Mouse (Mus musculus) lung, embryonic 15.5 days (tissue): ENCODE data around the gene Itgax. TPM values are rescaled to one million over a fixed set of nuclear protein-coding genes. Genes with fewer than 3 reads are reported as not detected.
"Not testable (repeated sequence)": the region's sequence is repeated elsewhere in the genome, so short reads cannot be mapped to it uniquely, and the experiment has no call there.

Experiments used
- ATAC-seq: fragments of 200-750 bp; cut with Nextera tagmentation; 2 replicates; pipeline ENCODE4 v1.8.0; 2017; ENCODE audit warnings: moderate number of reproducible peaks, borderline replicate concordance; ENCODE audit not compliant: low FRiP score, low TSS enrichment; ENCODE audit errors: extremely low read depth
- H3K27ac ChIP-seq: fragments of 300-500 bp; sonication (generic); 2 replicates; pipeline ENCODE4 v1.5.1; 2015; ENCODE audit warnings: moderate library complexity, mild to moderate bottlenecking, inconsistent platforms
- H3K27me3 ChIP-seq: fragments of 300-500 bp; sonication (generic); 2 replicates; pipeline ENCODE4 v1.6.1; 2015; ENCODE audit warnings: inconsistent platforms
- H3K36me3 ChIP-seq: fragments of 300-500 bp; sonication (generic); 2 replicates; pipeline ENCODE4 v1.6.1; 2015; ENCODE audit warnings: inconsistent platforms
- H3K4me1 ChIP-seq: fragments of 300-500 bp; sonication (generic); 2 replicates; pipeline ENCODE4 v1.6.1; 2015; ENCODE audit warnings: inconsistent platforms
- H3K4me2 ChIP-seq: fragments of 300-500 bp; sonication (generic); 2 replicates; pipeline ENCODE4 v1.6.1; 2015; ENCODE audit warnings: inconsistent platforms, mild to moderate bottlenecking, moderate library complexity
- H3K4me3 ChIP-seq: fragments of 300-500 bp; sonication (generic); 2 replicates; pipeline ENCODE4 v1.5.1; 2015; ENCODE audit warnings: mild to moderate bottlenecking, inconsistent platforms
- H3K9ac ChIP-seq: fragments of 300-500 bp; sonication (generic); 2 replicates; pipeline ENCODE4 v1.6.1; 2015; ENCODE audit warnings: inconsistent platforms
- H3K9me3 ChIP-seq: fragments of 300-500 bp; sonication (generic); 2 replicates; pipeline ENCODE4 v1.6.1; 2016; ENCODE audit warnings: inconsistent platforms
- WGBS: fragments of 180-500 bp; shearing (Covaris S2); methylation state at CpG from one replicate; pipeline ENCODE4 v1.1.7; 2015; 5-methylcytosine and 5-hydroxymethylcytosine counted together
- polyA plus RNA-seq: library from polyadenylated mRNA; unstranded; fragments of >200 nt; fragmentation: Nextera tagmentation; extraction: Ambion mirVana; gene quantifications from 2 replicates; pipeline ENCODE4 v1.2.1, GENCODE M21; 2015

Itgax gene
- polyA plus RNA-seq, 1 experiment from 2014 or later: 0.05 TPM

- Histone ChIP-seq H3K9ac (no peak overlapping the region), H3K36me3 (no peaks in the 10 kb centered on the region), H3K27me3 (no peaks in the 10 kb centered on the region), H3K9me3 (no peaks in the 10 kb centered on the region), H3K27ac (no peak overlapping the region), H3K4me2 (no peak overlapping the region), H3K4me1 (no peaks in the 10 kb centered on the region), H3K4me3 (no peak overlapping the region)
- no peak for ATAC-seq
- 82% methylated on average over 5 of the region's 5 CpGs for WGBS
Measured at GRCm38 (mm10) chr7:128116396-128116795, 13.0 kb upstream of the Itgax start.

DNA sequence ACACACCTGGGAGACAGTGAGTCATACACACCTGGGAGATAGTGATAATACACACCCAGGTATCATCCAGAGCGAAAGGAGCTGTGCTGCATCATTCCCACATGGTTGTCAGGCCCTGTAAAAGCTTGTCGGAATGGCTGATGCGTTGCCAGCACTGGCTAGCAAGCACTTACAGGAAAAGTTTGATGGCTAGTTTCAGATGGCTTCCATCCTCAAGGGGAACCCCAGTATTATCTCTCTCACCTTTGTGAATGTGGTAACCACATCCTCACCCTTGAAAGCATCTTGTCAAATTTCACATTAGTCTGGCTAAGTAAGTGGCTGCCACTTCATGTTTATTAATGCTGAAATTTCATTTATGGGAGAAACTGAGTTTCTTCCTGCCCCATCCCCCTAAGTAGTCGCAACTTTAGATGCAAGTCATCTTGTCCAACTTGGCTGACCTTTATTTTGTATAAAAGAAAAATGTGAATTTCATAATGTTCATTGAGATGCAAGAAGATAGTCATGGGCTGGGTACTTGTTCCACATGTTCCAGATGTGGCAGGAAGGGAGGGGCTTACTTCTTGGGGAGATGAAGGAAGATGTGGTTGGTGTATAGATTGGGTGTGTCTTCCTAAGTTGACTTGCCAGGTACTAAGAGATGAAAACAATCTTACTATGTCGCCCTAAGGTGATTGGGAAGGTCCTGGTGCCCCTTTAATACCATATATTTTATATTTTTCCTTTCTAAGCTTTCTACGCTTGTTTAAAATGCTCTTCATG, 9.4 kb upstream of the Itgax start:
- no peaks in the 10 kb centered on the region for H3K4me1 ChIP-seq
- no peak overlapping the region for H3K4me3 ChIP-seq
- H3K9ac ChIP-seq: no peak overlapping the region
- no peaks in the 10 kb centered on the region for H3K27me3 ChIP-seq
- H3K36me3 ChIP-seq: no peaks in the 10 kb centered on the region
- H3K4me2 ChIP-seq: no peak overlapping the region
- no peaks in the 10 kb centered on the region for H3K9me3 ChIP-seq
- no peak overlapping the region for H3K27ac ChIP-seq
- ATAC-seq: no peak
- WGBS: 73% methylated on average over 6 of the region's 6 CpGs

- ATAC-seq: no peak
- Histone ChIP-seq H3K4me3 (no peak overlapping the region), H3K27ac (no peak overlapping the region), H3K4me1 (no peaks in the 10 kb centered on the region), H3K9me3 (no peaks in the 10 kb centered on the region), H3K9ac (no peak overlapping the region), H3K27me3 (no peaks in the 10 kb centered on the region), H3K36me3 (no peaks in the 10 kb centered on the region), H3K4me2 (no peak overlapping the region)
- 75% methylated on average over 5 of the region's 5 CpGs for WGBS
Measured at GRCm38 (mm10) chr7:128132148-128132547, 2.8 kb downstream of the Itgax start.

DNA sequence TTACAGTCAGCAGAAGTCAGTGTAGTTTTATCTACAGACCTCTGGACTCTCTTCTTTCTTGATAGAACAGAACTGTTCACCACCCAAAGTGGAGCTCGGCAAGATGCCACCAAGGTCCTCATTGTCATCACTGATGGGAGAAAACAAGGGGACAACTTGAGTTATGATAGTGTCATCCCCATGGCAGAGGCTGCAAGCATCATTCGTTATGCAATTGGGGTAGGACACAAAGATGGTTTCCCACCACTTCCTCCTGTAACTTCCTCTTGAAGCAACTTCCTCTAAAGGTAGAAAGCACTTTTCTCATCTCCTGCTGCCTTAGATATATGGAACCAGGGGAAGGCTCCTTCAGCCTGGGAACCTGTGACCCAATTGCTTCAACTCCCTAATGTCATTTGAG, 4.2 kb downstream of the Itgax start:
- Histone ChIP-seq H3K27me3 (no peaks in the 10 kb centered on the region), H3K9me3 (no peaks in the 10 kb centered on the region), H3K4me1 (no peaks in the 10 kb centered on the region), H3K4me2 (no peak overlapping the region), H3K27ac (no peak overlapping the region), H3K9ac (no peak overlapping the region), H3K4me3 (no peak overlapping the region), H3K36me3 (no peaks in the 10 kb centered on the region)
- no peak for ATAC-seq
- WGBS: 73% methylated on average over 2 of the region's 2 CpGs

GRCm38 (mm10) chr7:128136927-128137326, 7.6 kb downstream of the Itgax start:
- H3K9ac ChIP-seq: no peak overlapping the region
- H3K9me3 ChIP-seq: no peaks in the 10 kb centered on the region
- H3K4me3 ChIP-seq: no peak overlapping the region
- ATAC-seq: no peak
- H3K27ac ChIP-seq: no peak overlapping the region
- no peaks in the 10 kb centered on the region for H3K36me3 ChIP-seq
- H3K4me1 ChIP-seq: no peaks in the 10 kb centered on the region
- no peaks in the 10 kb centered on the region for H3K27me3 ChIP-seq
- 26% methylated on average over 4 of the region's 4 CpGs for WGBS
- no peak overlapping the region for H3K4me2 ChIP-seq

GRCm38 (mm10) chr7:128139611-128140010, 10.3 kb downstream of the Itgax start:
- 87% methylated on average over 6 of the region's 6 CpGs for WGBS
- no peak overlapping the region for H3K27ac ChIP-seq
- H3K9ac ChIP-seq: no peak overlapping the region
- no peaks in the 10 kb centered on the region for H3K36me3 ChIP-seq
- no peak overlapping the region for H3K4me2 ChIP-seq
- H3K27me3 ChIP-seq: no peaks in the 10 kb centered on the region
- no peak overlapping the region for H3K4me3 ChIP-seq
- no peaks in the 10 kb centered on the region for H3K9me3 ChIP-seq
- no peak for ATAC-seq
- H3K4me1 ChIP-seq: no peaks in the 10 kb centered on the region

DNA sequence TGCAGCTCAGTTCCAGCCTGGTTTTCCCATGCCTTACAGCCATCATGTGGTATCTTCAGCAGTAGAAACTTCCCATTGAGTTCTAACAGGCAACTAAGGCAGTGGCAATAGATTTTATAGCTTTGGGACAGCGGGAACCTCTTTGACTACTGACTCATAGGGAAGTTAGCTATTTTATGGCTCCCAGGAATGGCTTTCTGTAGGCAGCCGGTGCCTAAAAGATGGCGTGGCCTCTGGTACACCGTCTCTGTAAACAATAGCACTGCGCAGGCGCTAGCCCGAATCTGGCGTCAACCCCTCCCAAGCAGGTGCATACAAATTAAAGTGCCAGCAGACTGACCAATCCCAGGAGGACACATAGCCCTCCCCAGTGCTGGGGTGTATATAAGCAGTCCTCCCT, 21.6 kb downstream of the Itgax start:
- Histone ChIP-seq H3K27ac (no peak overlapping the region), H3K4me1 (no peaks in the 10 kb centered on the region), H3K36me3 (no peaks in the 10 kb centered on the region), H3K9ac (no peak overlapping the region), H3K4me2 (no peak overlapping the region), H3K4me3 (no peak overlapping the region), H3K27me3 (no peaks in the 10 kb centered on the region), H3K9me3 (no peaks in the 10 kb centered on the region)
- ATAC-seq: no peak
- 84% methylated on average over 8 of the region's 8 CpGs for WGBS

GRCm38 (mm10) chr7:128154076-128154475, 24.7 kb downstream of the Itgax start, which contains the start of gene Itgad:
Gene Itgad, plus strand, starts transcription at chr7:128154376.
- Histone ChIP-seq H3K27me3 (no peaks in the 10 kb centered on the region), H3K36me3 (no peaks in the 10 kb centered on the region), H3K9ac (no peak within 1 kb of the TSS), H3K27ac (no peak within 1 kb of the TSS), H3K4me3 (no peak within 1 kb of the TSS), H3K4me1 (no peaks in the 10 kb centered on the region), H3K9me3 (no peaks in the 10 kb centered on the region), H3K4me2 (0 out of 2 replicates have a peak within 1 kb of the TSS, but pooled peaks have one; percentile 6)
- no peak for ATAC-seq
- 82% methylated on average over 21 of the region's 21 CpGs for WGBS

GRCm38 (mm10) chr7:128154924-128155323, 25.6 kb downstream of the Itgax start:
- H3K27me3 ChIP-seq: no peaks in the 10 kb centered on the region
- H3K4me3 ChIP-seq: no peak overlapping the region
- H3K4me2 ChIP-seq: 0 out of 2 replicates have a peak overlapping the region, but pooled peaks have one; percentile 6
- no peak for ATAC-seq
- H3K27ac ChIP-seq: no peak overlapping the region
- WGBS: 33% methylated on average over 10 of the region's 10 CpGs
- no peak overlapping the region for H3K9ac ChIP-seq
- H3K4me1 ChIP-seq: no peaks in the 10 kb centered on the region
- H3K36me3 ChIP-seq: no peaks in the 10 kb centered on the region
- no peaks in the 10 kb centered on the region for H3K9me3 ChIP-seq

DNA sequence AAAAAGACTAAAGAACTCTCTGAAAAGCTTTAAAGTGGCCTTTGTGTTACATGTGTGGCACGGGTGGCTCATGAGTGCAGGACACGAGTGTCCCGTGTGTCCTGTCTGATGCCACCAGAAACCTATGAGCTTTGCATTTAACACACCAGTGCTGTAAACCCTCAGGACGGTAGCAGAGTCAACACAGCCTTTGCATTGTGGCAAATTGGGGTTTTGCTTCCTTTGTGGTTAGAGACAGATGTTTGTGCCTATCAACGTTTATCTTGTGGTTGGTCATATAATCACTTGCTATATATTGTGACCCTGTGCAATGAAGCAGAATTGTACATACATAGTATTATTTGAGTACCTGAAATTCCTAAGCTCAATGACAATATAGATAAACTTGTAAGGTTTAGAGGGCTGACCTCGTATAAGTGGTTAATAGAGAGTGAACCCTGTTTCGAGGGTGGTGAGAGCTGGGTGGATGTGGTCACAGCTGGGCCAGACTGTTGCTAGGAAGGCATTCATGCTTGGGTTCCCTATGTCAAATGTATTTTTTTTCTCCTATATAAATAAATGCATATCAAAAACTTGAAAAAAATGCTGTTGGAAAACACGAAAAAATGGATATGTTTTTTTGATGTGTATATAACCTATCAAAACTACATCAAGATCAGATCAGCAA, 29.5 kb downstream of the Itgax start:
- H3K27me3 ChIP-seq, H3K4me1 ChIP-seq, H3K36me3 ChIP-seq, ATAC-seq, H3K9ac ChIP-seq, H3K27ac ChIP-seq, H3K9me3 ChIP-seq, H3K4me3 ChIP-seq, H3K4me2 ChIP-seq: not testable (repeated sequence)
- 66% methylated on average over 8 of the region's 8 CpGs for WGBS

- Histone ChIP-seq H3K4me2 (no peak overlapping the region), H3K9ac (no peak overlapping the region), H3K4me1 (no peaks in the 10 kb centered on the region), H3K9me3 (no peaks in the 10 kb centered on the region), H3K36me3 (no peaks in the 10 kb centered on the region), H3K27me3 (no peaks in the 10 kb centered on the region), H3K27ac (no peak overlapping the region), H3K4me3 (no peak overlapping the region)
- 94% methylated on average over 4 of the region's 4 CpGs for WGBS
- no peak for ATAC-seq
Measured at GRCm38 (mm10) chr7:128164001-128164400, 34.7 kb downstream of the Itgax start.

DNA sequence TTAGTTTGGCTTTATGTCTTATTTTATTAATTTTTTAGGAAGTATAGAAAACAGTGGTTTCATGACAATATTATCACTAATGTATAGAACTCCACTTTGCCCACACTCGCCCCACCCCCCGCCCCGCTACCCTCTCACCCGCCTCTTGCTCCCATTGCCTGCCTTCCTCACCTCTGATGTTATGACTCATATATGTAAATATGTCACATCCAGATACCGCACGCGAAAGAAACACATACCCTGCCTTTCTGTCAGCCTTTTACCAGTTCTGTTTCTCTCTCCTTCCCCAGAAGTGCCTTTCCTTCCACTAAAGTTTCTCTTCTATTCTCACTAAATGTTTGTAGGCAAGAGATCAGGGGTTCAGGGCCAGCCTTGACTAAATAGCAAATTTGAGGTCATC, 37.0 kb downstream of the Itgax start:
- Histone ChIP-seq H3K4me1 (no peaks in the 10 kb centered on the region; the same call in 1 of the 2 replicates), H3K27ac (no peak overlapping the region), H3K36me3 (no peaks in the 10 kb centered on the region), H3K9ac (no peak overlapping the region), H3K4me3 (no peak overlapping the region), H3K9me3 (no peaks in the 10 kb centered on the region), H3K27me3 (no peaks in the 10 kb centered on the region), H3K4me2 (no peak overlapping the region)
- 68% methylated on average over 7 of the region's 7 CpGs for WGBS
- no peak for ATAC-seq
